Mouse (Mus musculus) heart, adult 2 months (tissue): ENCODE measurements at regions not wholly inside any gene's neighbourhood (a gene's known extent, or its start where the extent isn't known, plus 50 kb on each side); places are given as distances from the start of the nearest gene placed in this dataset.

ENCODE experiments used
- CTCF ChIP-seq: fragments of 200-600 bp; IDR thresholded peaks from 2 replicates; pipeline ENCODE4 v1.8.1; 2022; ENCODE audit warnings: antibody characterized with exemption, mild to moderate bottlenecking, moderate library complexity
- EP300 ChIP-seq: fragments of 200-500 bp; IDR thresholded peaks from 2 replicates; pipeline ENCODE4 v1.6.1; 2011; ENCODE audit warnings: low read depth, low read length, control low read depth; ENCODE audit not compliant: insufficient read depth
- POLR2A ChIP-seq: fragments of 200-500 bp; IDR thresholded peaks from 2 replicates; pipeline ENCODE4 v1.6.1; 2011; ENCODE audit warnings: mild to moderate bottlenecking, low read depth, low read length, control low read depth; ENCODE audit not compliant: insufficient read depth

GRCm38 (mm10) chr17:74922591-74922990 lies 82.8 kb upstream of the Ltbp1 start:
- TF ChIP-seq EP300 (0 out of 2 replicates have a peak, but pooled peaks have one; percentile 32), CTCF (no peak), POLR2A (no peak)
